Mouse (Mus musculus) limb, embryonic 12.5 days (tissue): ENCODE results near the gene Irf2bp2. TPM values are rescaled to one million over a fixed set of nuclear protein-coding genes. Genes with fewer than 3 reads are reported as not detected.
A peak's percentile ranks its signal among the peaks of the same experiment; 100 is the strongest.

Experiments used
- ATAC-seq: fragments of 200-750 bp; cut with Nextera tagmentation; 2 replicates; pipeline ENCODE4 v1.8.0; 2017; ENCODE audit warnings: low read depth, moderate TSS enrichment; ENCODE audit not compliant: insufficient number of reproducible peaks, insufficient read depth, low FRiP score, low TSS enrichment
- H3K27ac ChIP-seq: fragments of 300-500 bp; sonication (generic); 2 replicates; pipeline ENCODE4 v1.5.1; 2016; ENCODE audit warnings: mild to moderate bottlenecking, moderate library complexity
- H3K27me3 ChIP-seq: fragments of 300-500 bp; sonication (generic); 2 replicates; pipeline ENCODE4 v1.6.1; 2016; ENCODE audit warnings: mild to moderate bottlenecking, moderate library complexity
- H3K36me3 ChIP-seq: fragments of 300-500 bp; sonication (generic); 2 replicates; pipeline ENCODE4 v1.6.1; 2016; ENCODE audit warnings: mild to moderate bottlenecking, moderate library complexity
- H3K4me1 ChIP-seq: fragments of 300-500 bp; sonication (generic); replicated peaks from 2 replicates; pipeline ENCODE4 v1.6.1; 2016
- H3K4me2 ChIP-seq: fragments of 300-500 bp; sonication (generic); 2 replicates; pipeline ENCODE4 v1.6.1; 2016; ENCODE audit warnings: mild to moderate bottlenecking, moderate library complexity
- H3K4me3 ChIP-seq: fragments of 300-500 bp; sonication (generic); replicated peaks from 2 replicates; pipeline ENCODE4 v1.5.1; 2016; ENCODE audit warnings: mild to moderate bottlenecking
- H3K9ac ChIP-seq: fragments of 300-500 bp; sonication (generic); replicated peaks from 2 replicates; pipeline ENCODE4 v1.6.1; 2016; ENCODE audit warnings: mild to moderate bottlenecking, moderate library complexity
- H3K9me3 ChIP-seq: fragments of 300-500 bp; sonication (generic); 2 replicates; pipeline ENCODE4 v1.6.1; 2016; ENCODE audit warnings: mild to moderate bottlenecking, moderate library complexity
- WGBS: fragments of 180-500 bp; shearing (Covaris S2); methylation state at CpG from one replicate; pipeline ENCODE4 v1.1.7; 2016; 5-methylcytosine and 5-hydroxymethylcytosine counted together
- polyA plus RNA-seq: library from polyadenylated mRNA; unstranded; fragments of >200 nt; fragmentation: Nextera tagmentation; extraction: Ambion mirVana; gene quantifications from 2 replicates; pipeline ENCODE4 v1.2.1, GENCODE M21; 2016

Irf2bp2 gene
- 9.3 and 11.0 TPM in 2 replicates for polyA plus RNA-seq

DNA sequence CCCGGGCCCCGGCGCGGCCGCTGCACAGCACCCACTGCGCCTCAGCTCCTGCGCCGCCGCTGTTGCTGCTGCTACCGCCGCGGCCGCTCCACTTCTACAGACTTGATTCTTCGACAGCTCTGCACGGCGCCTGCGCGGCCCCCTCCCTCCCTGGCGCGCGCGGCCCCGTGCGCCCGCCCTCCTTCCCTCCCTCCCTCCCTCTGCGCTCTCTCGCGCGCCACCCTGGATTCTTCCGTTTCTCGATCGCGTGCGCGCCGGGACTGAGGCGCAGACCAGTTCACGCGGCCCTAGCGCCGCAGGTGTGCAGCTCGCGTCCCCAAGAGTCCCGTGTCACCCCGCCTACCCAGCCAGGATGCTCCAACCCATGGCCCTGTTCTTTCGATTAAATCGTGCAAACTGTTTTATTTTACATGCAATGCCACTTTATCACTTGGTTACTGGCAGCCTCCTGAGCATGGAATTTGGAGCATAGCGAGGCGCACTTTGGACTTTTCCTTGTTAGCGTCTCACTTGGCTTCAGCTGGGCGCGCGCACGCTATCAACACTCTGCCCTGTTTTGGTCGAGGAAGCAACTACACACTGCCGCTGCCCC, at the start of gene Irf2bp2:
TSS of gene Irf2bp2 (minus strand) at position 98 of the 592 bp plus-strand sequence.
- peak within 1 kb of the TSS; percentile 99 for H3K9ac ChIP-seq
- H3K27me3 ChIP-seq = no peaks in the 10 kb centered on the region
- no peaks in the 10 kb centered on the region for H3K9me3 ChIP-seq
- H3K4me3 ChIP-seq = peak within 1 kb of the TSS; percentile 91
- ATAC-seq = peak; percentile 70
- H3K4me1 ChIP-seq = peaks cover 53% of the 10 kb centered on the region
- under 1% methylated on average over 44 of the region's 56 CpGs for WGBS
- H3K4me2 ChIP-seq = peak within 1 kb of the TSS; percentile 100
- peaks cover 23% of the 10 kb centered on the region for H3K36me3 ChIP-seq
- peak within 1 kb of the TSS; percentile 99 for H3K27ac ChIP-seq

DNA sequence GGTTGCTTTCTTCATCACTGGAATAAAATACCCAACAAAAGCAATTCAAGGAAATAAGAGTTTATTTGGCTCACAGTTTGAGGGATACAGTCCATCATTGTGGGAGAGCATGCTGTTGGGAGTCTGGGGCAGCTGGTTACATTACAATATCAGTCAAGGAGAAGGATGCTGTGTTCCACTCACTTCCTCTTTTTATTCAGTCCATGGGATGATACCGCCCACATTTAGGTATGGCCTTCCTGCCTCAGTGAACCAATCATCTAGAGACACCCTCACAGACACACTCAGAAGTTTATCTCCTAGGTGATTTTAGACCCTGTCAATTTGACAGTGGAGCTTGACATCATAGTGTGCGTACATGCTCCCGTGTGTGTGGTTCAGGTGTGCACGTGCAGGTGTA, 48.9 kb upstream of the Irf2bp2 start:
- no peaks in the 10 kb centered on the region for H3K27me3 ChIP-seq
- H3K9me3 ChIP-seq = no peaks in the 10 kb centered on the region
- ATAC-seq = no peak
- H3K4me1 ChIP-seq = peaks cover 16% of the 10 kb centered on the region
- no peak overlapping the region for H3K4me3 ChIP-seq
- no peak overlapping the region for H3K4me2 ChIP-seq
- no peak overlapping the region for H3K9ac ChIP-seq
- no peak overlapping the region for H3K27ac ChIP-seq
- WGBS = 96% methylated on average over 4 of the region's 4 CpGs
- H3K36me3 ChIP-seq = no peaks in the 10 kb centered on the region

DNA sequence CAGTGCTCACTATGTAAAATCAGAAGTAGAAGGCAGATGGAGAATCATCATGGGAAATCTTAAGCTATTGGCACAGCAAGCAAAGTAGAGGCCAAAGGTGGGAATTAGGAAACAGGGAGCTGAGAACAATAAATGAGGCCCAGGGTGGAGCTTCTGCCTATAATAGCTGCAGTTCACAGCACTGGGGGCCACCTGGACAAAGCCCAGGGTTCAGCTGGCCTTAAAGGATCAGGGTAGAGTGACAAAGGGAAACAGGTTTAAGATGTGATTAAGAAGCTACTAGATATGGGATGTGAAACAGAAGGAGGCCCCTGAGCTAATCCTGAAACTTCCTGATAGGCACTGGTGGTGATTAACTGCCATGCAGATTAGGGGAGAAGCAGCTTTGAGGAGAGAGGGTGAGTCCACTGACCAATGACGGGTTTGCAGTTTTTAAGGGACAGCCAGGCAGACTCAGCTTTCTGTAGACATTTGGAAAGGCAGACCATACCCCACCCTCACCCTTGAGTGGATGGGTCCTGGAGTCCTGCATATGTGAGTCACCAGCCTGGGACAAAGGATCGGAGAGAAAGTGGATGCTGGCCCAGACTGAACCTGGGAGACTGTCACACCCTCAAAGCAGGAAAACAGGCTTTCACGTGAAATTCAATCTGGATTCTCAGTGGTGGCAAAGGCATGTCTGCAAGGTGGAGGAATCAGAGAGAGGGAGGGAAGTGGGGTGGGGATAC, 47.9 kb upstream of the Irf2bp2 start:
- WGBS = 72% methylated on average over 3 of the region's 3 CpGs
- no peak for ATAC-seq
- Histone ChIP-seq H3K36me3 (no peaks in the 10 kb centered on the region), H3K4me1 (peaks cover 12% of the 10 kb centered on the region), H3K9ac (no peak overlapping the region), H3K27ac (no peak overlapping the region), H3K4me3 (no peak overlapping the region), H3K27me3 (no peaks in the 10 kb centered on the region), H3K9me3 (no peaks in the 10 kb centered on the region), H3K4me2 (no peak overlapping the region)

DNA sequence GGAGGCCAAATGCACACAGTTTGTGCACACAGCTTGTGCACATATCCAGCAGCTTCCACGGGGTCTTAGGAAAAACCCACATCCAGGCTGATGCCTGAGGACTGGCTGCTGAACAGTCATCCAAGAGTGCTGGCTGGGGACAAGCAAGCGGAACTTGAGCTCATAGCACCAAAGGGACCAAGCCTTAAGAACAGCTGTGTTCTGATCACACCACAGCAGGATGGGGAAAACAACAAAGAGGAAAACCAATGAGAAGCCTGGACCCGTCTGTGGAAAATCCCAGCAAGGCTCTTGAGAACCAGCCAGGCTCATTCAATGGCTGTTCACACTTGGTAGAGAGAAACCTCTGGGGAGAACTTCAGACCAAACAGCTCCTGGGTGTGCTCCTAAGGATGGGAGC, 45.4 kb upstream of the Irf2bp2 start:
- no peak overlapping the region for H3K9ac ChIP-seq
- no peak for ATAC-seq
- H3K27ac ChIP-seq = no peak overlapping the region
- no peak overlapping the region for H3K4me3 ChIP-seq
- no peaks in the 10 kb centered on the region for H3K36me3 ChIP-seq
- 70% methylated on average over 3 of the region's 3 CpGs for WGBS
- no peaks in the 10 kb centered on the region for H3K27me3 ChIP-seq
- H3K4me1 ChIP-seq = peaks cover 2% of the 10 kb centered on the region
- no peaks in the 10 kb centered on the region for H3K9me3 ChIP-seq
- H3K4me2 ChIP-seq = no peak overlapping the region

DNA sequence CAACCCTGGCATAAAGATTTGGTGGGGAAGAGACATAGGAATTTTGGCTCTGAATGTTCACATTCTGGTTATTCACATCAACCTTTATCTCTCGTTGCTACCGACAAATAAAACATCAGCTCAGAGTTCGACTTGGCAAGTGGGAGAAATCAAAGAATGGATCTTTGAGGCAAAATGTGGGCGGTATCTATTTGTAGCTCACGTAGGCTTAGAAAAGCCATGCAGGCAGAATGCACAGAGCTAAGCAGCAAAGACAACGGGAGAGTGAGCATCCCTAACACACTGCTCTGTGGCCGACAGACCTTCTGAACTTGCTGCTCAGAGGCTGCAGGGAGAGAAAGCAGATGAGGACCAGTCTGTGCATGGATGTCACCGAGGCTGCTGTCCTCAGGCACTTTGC, 44.2 kb upstream of the Irf2bp2 start:
- Histone ChIP-seq H3K9ac (no peak overlapping the region), H3K9me3 (no peaks in the 10 kb centered on the region), H3K27me3 (no peaks in the 10 kb centered on the region), H3K4me3 (no peak overlapping the region), H3K4me1 (no peaks in the 10 kb centered on the region), H3K36me3 (no peaks in the 10 kb centered on the region), H3K27ac (no peak overlapping the region), H3K4me2 (no peak overlapping the region)
- 80% methylated on average over 8 of the region's 8 CpGs for WGBS
- no peak for ATAC-seq

DNA sequence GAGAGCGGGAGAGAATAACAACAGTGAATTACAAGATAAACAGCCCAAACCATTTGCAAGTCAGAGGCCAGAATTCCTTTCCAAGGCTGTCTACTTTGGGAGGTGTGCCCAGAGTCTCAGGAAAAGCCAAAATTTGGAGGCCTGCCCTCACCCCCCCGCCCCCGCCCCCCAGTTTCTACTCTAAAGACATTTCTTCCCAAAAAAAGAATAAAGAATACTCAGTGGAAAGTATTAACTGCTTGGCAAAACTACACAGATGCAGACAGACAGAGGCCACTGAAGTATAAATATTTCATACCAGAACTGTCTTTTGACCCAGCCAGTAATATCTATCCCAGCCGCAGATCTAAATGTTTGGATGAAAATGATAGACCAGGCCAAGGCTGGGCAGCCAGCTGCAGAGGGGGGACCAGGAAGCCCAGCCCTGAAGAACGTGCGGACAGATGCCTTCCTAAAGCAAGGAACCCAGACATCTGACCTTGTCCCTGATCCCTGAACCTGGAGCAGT, 40.8 kb upstream of the Irf2bp2 start:
- peaks cover 23% of the 10 kb centered on the region for H3K9me3 ChIP-seq
- no peak overlapping the region for H3K9ac ChIP-seq
- 73% methylated on average over 6 of the region's 6 CpGs for WGBS
- H3K4me2 ChIP-seq = no peak overlapping the region
- no peak for ATAC-seq
- no peaks in the 10 kb centered on the region for H3K4me1 ChIP-seq
- H3K36me3 ChIP-seq = no peaks in the 10 kb centered on the region
- H3K4me3 ChIP-seq = no peak overlapping the region
- H3K27ac ChIP-seq = no peak overlapping the region
- no peaks in the 10 kb centered on the region for H3K27me3 ChIP-seq

DNA sequence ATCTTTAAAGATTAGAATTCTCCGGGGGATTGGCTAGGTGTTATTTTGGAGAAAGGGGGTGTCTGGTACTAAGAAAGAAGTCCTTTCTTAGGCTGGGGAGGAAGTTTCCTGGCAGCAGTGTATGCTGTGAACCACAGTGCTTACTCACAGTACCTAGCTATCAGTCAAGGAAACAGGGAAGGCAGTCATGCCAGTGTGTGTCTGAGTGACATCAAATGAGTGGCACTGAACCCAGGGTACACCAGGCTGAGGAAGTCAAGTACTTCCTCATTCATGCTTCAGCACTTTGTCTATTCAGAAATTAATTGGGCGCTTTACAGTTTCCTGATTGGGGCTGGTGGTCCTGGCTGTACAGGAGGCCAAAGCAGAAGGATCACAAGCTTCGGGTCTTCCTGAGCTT, 34.8 kb upstream of the Irf2bp2 start:
- ATAC-seq = no peak
- Histone ChIP-seq H3K4me1 (no peaks in the 10 kb centered on the region), H3K36me3 (no peaks in the 10 kb centered on the region), H3K4me2 (no peak overlapping the region), H3K4me3 (no peak overlapping the region), H3K27ac (no peak overlapping the region), H3K9ac (no peak overlapping the region), H3K27me3 (no peaks in the 10 kb centered on the region), H3K9me3 (peaks cover 27% of the 10 kb centered on the region)
- WGBS = 91% methylated on average over 3 of the region's 3 CpGs

DNA sequence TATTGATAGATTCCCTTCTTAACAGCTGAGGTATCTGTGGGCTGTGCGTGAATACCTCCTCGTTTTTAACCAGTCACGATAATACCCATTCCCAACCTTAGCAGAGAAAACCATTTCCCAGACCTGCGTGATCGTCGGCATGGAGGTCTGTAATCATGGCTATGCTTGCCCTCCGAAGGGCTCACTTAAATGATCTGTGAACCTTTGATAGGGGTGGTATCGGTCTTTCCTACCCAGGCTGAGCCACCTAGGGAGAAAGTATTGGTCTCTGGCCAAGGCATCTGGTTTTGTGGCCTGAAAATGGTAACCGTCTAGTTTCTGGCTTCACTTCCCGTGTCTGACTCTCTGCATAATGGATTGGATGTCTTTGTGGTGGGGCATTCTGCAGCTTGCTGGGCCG, 32.6 kb upstream of the Irf2bp2 start:
- ATAC-seq = no peak
- no peaks in the 10 kb centered on the region for H3K36me3 ChIP-seq
- no peaks in the 10 kb centered on the region for H3K27me3 ChIP-seq
- no peak overlapping the region for H3K9ac ChIP-seq
- WGBS = 87% methylated on average over 11 of the region's 11 CpGs
- no peak overlapping the region for H3K4me2 ChIP-seq
- H3K9me3 ChIP-seq = peaks cover 21% of the 10 kb centered on the region
- no peak overlapping the region for H3K4me3 ChIP-seq
- no peak overlapping the region for H3K27ac ChIP-seq
- H3K4me1 ChIP-seq = no peaks in the 10 kb centered on the region

DNA sequence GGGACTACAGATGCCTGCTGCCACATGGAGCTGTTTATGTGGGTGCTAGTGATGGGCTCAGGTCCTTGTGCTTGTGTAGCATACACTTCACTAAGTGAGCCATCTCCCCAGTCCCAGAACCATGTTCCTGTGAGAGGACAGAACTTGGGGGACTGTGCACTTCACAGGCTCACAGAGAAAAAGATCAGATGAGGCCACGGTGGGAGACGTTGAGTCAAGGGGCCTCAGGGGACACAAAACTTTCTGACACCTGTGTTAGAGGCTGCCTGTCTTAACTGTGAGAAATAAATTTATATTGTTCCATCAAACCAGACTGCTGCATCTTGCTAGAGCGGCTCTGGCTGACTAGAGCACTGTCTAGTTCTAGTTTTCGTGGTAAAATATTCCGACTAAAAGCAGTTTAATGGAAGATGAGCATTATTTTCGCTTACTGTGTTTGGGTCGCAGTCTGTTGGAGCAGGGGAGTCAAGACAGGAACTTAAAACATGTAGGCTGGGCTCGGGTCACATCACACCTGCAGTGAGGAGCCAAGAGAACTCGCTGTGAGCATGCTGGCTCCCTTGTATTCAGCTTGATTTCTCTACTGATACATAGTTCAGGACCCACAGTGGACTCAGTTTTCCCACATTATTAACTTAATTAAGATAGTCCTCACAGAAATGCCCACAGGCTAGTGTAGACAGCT, 28.5 kb upstream of the Irf2bp2 start:
- Histone ChIP-seq H3K36me3 (no peaks in the 10 kb centered on the region), H3K27me3 (no peaks in the 10 kb centered on the region), H3K27ac (no peak overlapping the region), H3K4me2 (no peak overlapping the region), H3K4me1 (0 out of 2 replicates have a peak, but pooled peaks cover 4% of the 10 kb centered on the region), H3K9ac (no peak overlapping the region), H3K4me3 (no peak overlapping the region), H3K9me3 (no peaks in the 10 kb centered on the region)
- ATAC-seq = no peak
- 83% methylated on average over 9 of the region's 9 CpGs for WGBS

DNA sequence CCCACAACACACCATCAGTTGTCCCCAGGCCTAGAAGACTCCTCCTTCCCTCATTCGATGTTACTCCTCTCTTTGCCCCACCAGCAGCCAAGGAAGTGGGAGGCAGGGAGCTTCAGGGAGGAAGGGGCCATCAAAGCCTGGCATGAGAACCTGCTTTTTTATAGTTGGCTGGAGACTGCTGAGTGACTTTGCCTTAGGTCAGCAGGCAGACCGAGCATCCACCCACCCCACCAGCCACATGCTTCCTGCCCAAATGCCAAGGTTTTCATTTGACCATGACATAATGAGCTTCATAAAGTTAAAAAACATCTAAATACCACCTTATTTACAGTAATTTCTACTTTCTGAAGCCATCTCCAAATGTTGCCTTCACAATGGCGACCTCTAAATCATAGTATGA, 26.9 kb upstream of the Irf2bp2 start:
- Histone ChIP-seq H3K36me3 (no peaks in the 10 kb centered on the region), H3K27me3 (no peaks in the 10 kb centered on the region), H3K4me2 (no peak overlapping the region), H3K9me3 (peaks cover 4% of the 10 kb centered on the region; the same call in 1 of the 2 replicates), H3K4me1 (peaks cover 8% of the 10 kb centered on the region), H3K9ac (no peak overlapping the region), H3K27ac (no peak overlapping the region), H3K4me3 (no peak overlapping the region)
- 72% methylated on average over 3 of the region's 3 CpGs for WGBS
- no peak for ATAC-seq

DNA sequence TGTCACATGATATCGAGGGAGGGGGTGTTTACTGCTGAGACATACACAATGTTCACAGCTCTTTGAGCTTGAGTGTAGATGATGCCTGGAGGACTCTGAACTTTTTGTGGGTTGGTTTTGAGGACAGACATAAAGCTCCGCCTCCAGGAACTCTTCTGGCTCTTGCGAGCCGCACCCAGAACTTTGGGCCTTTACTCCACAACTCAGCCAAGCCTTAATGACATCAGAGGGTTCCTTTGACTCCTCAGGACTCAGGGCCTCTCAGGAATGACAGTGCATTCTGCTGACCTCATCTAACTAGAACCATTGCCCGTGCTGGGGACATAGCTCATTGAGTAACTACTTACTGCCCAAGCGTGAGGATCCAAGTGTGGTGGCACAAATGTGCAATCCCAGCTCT, 25.7 kb upstream of the Irf2bp2 start:
- Histone ChIP-seq H3K9me3 (peaks cover 4% of the 10 kb centered on the region; the same call in 1 of the 2 replicates), H3K36me3 (no peaks in the 10 kb centered on the region), H3K4me3 (no peak overlapping the region), H3K4me1 (peaks cover 21% of the 10 kb centered on the region), H3K4me2 (no peak overlapping the region), H3K27me3 (no peaks in the 10 kb centered on the region), H3K27ac (no peak overlapping the region), H3K9ac (no peak overlapping the region)
- WGBS = 94% methylated on average over 6 of the region's 6 CpGs
- ATAC-seq = no peak
